Mouse (Mus musculus): ENCODE measurements around the gene 2210016F16Rik. TPM values are rescaled to one million over a fixed set of nuclear protein-coding genes. Genes with fewer than 3 reads are reported as not detected.
A peak's percentile ranks its signal among the peaks of the same experiment; 100 is the strongest.

Gene 2210016F16Rik
- 30.2 and 30.5 TPM in 2 replicates for polyA plus RNA-seq (2015; fragmentation: Nextera tagmentation; extraction: Ambion mirVana)

- Histone ChIP-seq H3K27me3 (ENCODE audit: control insufficient read depth, insufficient read depth, low read length) (no peaks in the 10 kb centered on the region), H3K4me1 (replicated peaks; ENCODE audit: control insufficient read depth, insufficient read depth) (no peaks in the 10 kb centered on the region), H3K4me2 (replicated peaks; ENCODE audit: low read depth) (peak within 1 kb of the TSS; percentile 93), H3K27ac (replicated peaks) (peak within 1 kb of the TSS; percentile 78), H3K36me3 (ENCODE audit: control insufficient read depth, insufficient read depth, low read length) (peaks cover 17% of the 10 kb centered on the region), H3K9me3 (ENCODE audit: control insufficient read depth, low read length) (no peaks in the 10 kb centered on the region), H3K9ac (ENCODE audit: low read length) (peak within 1 kb of the TSS; percentile 88), H3K4me3 (ENCODE audit: low read depth, low read length) (peak within 1 kb of the TSS; percentile 74)
- TF ChIP-seq EP300 (optimal IDR thresholded peaks at IDR 0.05) (no peak), CTCF (IDR thresholded peaks at IDR 0.05; ENCODE audit: low read depth) (peak; percentile 17; the same call in 1 of the 2 replicates)
- 2% methylated on average over 77 of the region's 80 CpGs for WGBS
- ATAC-seq (ENCODE audit: low FRiP score, low TSS enrichment) (peak; percentile 76), DNase-seq (ENCODE audit: low spot score) (peak; percentile 79)
Measured at GRCm38 (mm10) chr13:58384779-58385546, at the start of gene 2210016F16Rik. 2210016F16Rik (minus strand) TSS chr13:58385225.

GRCm38 (mm10) chr13:58423061-58423660 lies 38.1 kb upstream of the 2210016F16Rik start:
- Histone ChIP-seq H3K9me3 (ENCODE audit: control insufficient read depth, low read length) (no peaks in the 10 kb centered on the region), H3K4me2 (replicated peaks; ENCODE audit: low read depth) (no peak overlapping the region)
- ATAC-seq (ENCODE audit: low FRiP score, low TSS enrichment): no peak

GRCm38 (mm10) chr13:58422242-58422641 lies 37.2 kb upstream of the 2210016F16Rik start:
- Histone ChIP-seq H3K4me3 (ENCODE audit: low read depth, low read length) (no peak overlapping the region), H3K27ac (replicated peaks) (no peak overlapping the region), H3K27me3 (ENCODE audit: control insufficient read depth, insufficient read depth, low read length) (no peaks in the 10 kb centered on the region), H3K4me2 (replicated peaks; ENCODE audit: low read depth) (no peak overlapping the region), H3K9ac (ENCODE audit: low read length) (no peak overlapping the region), H3K9me3 (ENCODE audit: control insufficient read depth, low read length) (no peaks in the 10 kb centered on the region), H3K4me1 (replicated peaks; ENCODE audit: control insufficient read depth, insufficient read depth) (no peaks in the 10 kb centered on the region), H3K36me3 (ENCODE audit: control insufficient read depth, insufficient read depth, low read length) (no peaks in the 10 kb centered on the region)
- WGBS: 64% methylated on average over 4 of the region's 4 CpGs
- no peak for ATAC-seq (ENCODE audit: low FRiP score, low TSS enrichment)
- DNase-seq (ENCODE audit: low spot score): no peak
- TF ChIP-seq EP300 (optimal IDR thresholded peaks at IDR 0.05) (no peak), CTCF (IDR thresholded peaks at IDR 0.05; ENCODE audit: low read depth) (no peak)

More at GRCm38 (mm10) chr13:58423061-58423660, 38.1 kb upstream of the 2210016F16Rik start:
- H3K4me3 ChIP-seq (ENCODE audit: low read depth, low read length): no peak overlapping the region
- DNase-seq (ENCODE audit: low spot score): no peak
- H3K27ac ChIP-seq (replicated peaks): no peak overlapping the region
- TF ChIP-seq EP300 (optimal IDR thresholded peaks at IDR 0.05) (no peak), CTCF (IDR thresholded peaks at IDR 0.05; ENCODE audit: low read depth) (no peak)
- H3K9ac ChIP-seq (ENCODE audit: low read length): no peak overlapping the region
- no peaks in the 10 kb centered on the region for H3K4me1 ChIP-seq (replicated peaks; ENCODE audit: control insufficient read depth, insufficient read depth)
- H3K27me3 ChIP-seq (ENCODE audit: control insufficient read depth, insufficient read depth, low read length): no peaks in the 10 kb centered on the region
- WGBS: 32% methylated on average over 10 of the region's 10 CpGs
- no peaks in the 10 kb centered on the region for H3K36me3 ChIP-seq (ENCODE audit: control insufficient read depth, insufficient read depth, low read length)

- Histone ChIP-seq H3K27me3 (ENCODE audit: control insufficient read depth, insufficient read depth, low read length) (no peaks in the 10 kb centered on the region), H3K27ac (replicated peaks) (no peak overlapping the region), H3K9me3 (ENCODE audit: control insufficient read depth, low read length) (no peaks in the 10 kb centered on the region), H3K9ac (ENCODE audit: low read length) (no peak overlapping the region), H3K4me1 (replicated peaks; ENCODE audit: control insufficient read depth, insufficient read depth) (no peaks in the 10 kb centered on the region), H3K4me3 (ENCODE audit: low read depth, low read length) (no peak overlapping the region), H3K4me2 (replicated peaks; ENCODE audit: low read depth) (no peak overlapping the region), H3K36me3 (ENCODE audit: control insufficient read depth, insufficient read depth, low read length) (no peaks in the 10 kb centered on the region)
- TF ChIP-seq EP300 (optimal IDR thresholded peaks at IDR 0.05) (no peak), CTCF (IDR thresholded peaks at IDR 0.05; ENCODE audit: low read depth) (no peak)
- ATAC-seq (ENCODE audit: low FRiP score, low TSS enrichment) (no peak), DNase-seq (ENCODE audit: low spot score) (no peak)
- WGBS: 80% methylated on average over 4 of the region's 4 CpGs
Measured at GRCm38 (mm10) chr13:58421026-58421425, 36.0 kb upstream of the 2210016F16Rik start.

GRCm38 (mm10) chr13:58419266-58419665 lies 34.2 kb upstream of the 2210016F16Rik start:
- Histone ChIP-seq H3K27ac (replicated peaks) (no peak overlapping the region), H3K9me3 (ENCODE audit: control insufficient read depth, low read length) (no peaks in the 10 kb centered on the region), H3K4me2 (replicated peaks; ENCODE audit: low read depth) (no peak overlapping the region), H3K4me1 (replicated peaks; ENCODE audit: control insufficient read depth, insufficient read depth) (no peaks in the 10 kb centered on the region), H3K27me3 (ENCODE audit: control insufficient read depth, insufficient read depth, low read length) (no peaks in the 10 kb centered on the region), H3K9ac (ENCODE audit: low read length) (no peak overlapping the region), H3K36me3 (ENCODE audit: control insufficient read depth, insufficient read depth, low read length) (no peaks in the 10 kb centered on the region), H3K4me3 (ENCODE audit: low read depth, low read length) (no peak overlapping the region)
- no peak for ATAC-seq (ENCODE audit: low FRiP score, low TSS enrichment)
- TF ChIP-seq CTCF (IDR thresholded peaks at IDR 0.05; ENCODE audit: low read depth) (no peak), EP300 (optimal IDR thresholded peaks at IDR 0.05) (no peak)
- DNase-seq (ENCODE audit: low spot score): no peak
- 95% methylated on average over 1 of the region's 1 CpGs for WGBS

GRCm38 (mm10) chr13:58418656-58419055 lies 33.6 kb upstream of the 2210016F16Rik start:
- TF ChIP-seq CTCF (IDR thresholded peaks at IDR 0.05; ENCODE audit: low read depth) (no peak), EP300 (optimal IDR thresholded peaks at IDR 0.05) (no peak)

More at GRCm38 (mm10) chr13:58418656-58419055, 33.6 kb upstream of the 2210016F16Rik start:
- Histone ChIP-seq H3K27me3 (ENCODE audit: control insufficient read depth, insufficient read depth, low read length) (no peaks in the 10 kb centered on the region), H3K9me3 (ENCODE audit: control insufficient read depth, low read length) (no peaks in the 10 kb centered on the region), H3K36me3 (ENCODE audit: control insufficient read depth, insufficient read depth, low read length) (no peaks in the 10 kb centered on the region), H3K9ac (ENCODE audit: low read length) (no peak overlapping the region), H3K27ac (replicated peaks) (no peak overlapping the region), H3K4me3 (ENCODE audit: low read depth, low read length) (no peak overlapping the region), H3K4me2 (replicated peaks; ENCODE audit: low read depth) (no peak overlapping the region), H3K4me1 (replicated peaks; ENCODE audit: control insufficient read depth, insufficient read depth) (no peaks in the 10 kb centered on the region)
- ATAC-seq (ENCODE audit: low FRiP score, low TSS enrichment) (no peak), DNase-seq (ENCODE audit: low spot score) (no peak)
- WGBS: 83% methylated on average over 4 of the region's 4 CpGs

All from stomach, postnatal 0 days (tissue).